Mouse (Mus musculus) brain, embryonic 14.5 days (tissue): Measurements from ENCODE around the gene Samd4.

Source experiments
- CTCF ChIP-seq: fragments of 200-500 bp; IDR thresholded peaks from 2 replicates; pipeline ENCODE4 v1.5.1; 2012; ENCODE audit warnings: inconsistent platforms, mild to moderate bottlenecking, moderate library complexity, borderline replicate concordance; ENCODE audit not compliant: insufficient read depth, insufficient read length; ENCODE audit errors: extremely low read depth
- POLR2A ChIP-seq: fragments of 200-500 bp; IDR thresholded peaks from 2 replicates; pipeline ENCODE4 v1.6.1; 2012; ENCODE audit warnings: mild to moderate bottlenecking, inconsistent platforms, borderline replicate concordance; ENCODE audit not compliant: poor library complexity, insufficient read depth, insufficient read length, severe bottlenecking; ENCODE audit errors: extremely low read depth

DNA sequence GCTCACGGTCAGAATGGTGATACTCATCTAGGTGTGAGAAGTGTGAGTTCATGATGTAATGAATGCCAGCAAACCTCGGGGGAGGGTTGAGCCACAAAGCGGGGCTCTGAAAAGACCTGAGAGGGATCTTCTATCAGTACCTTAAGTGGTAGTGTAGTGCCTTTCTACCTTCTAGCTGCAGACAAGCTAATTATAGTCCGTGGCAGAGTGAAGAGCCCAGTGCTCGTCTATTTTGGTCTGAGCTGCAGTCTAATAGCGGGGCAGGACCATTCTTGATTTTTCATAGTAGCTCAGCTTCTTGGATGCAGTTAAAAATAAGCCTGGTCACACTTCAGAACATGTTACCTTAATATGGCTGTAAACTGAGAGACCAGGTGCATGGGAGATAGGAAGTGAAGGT lies 201.2 kb downstream of the Samd4 start:
- TF ChIP-seq CTCF = no peak
- TF ChIP-seq POLR2A = no peak
